Mouse (Mus musculus) left cerebral cortex, adult 8-10 months (tissue): ENCODE data around the gene Hmgb1. TPM values are rescaled to one million over a fixed set of nuclear protein-coding genes. Genes with fewer than 3 reads are reported as not detected.
A peak's percentile ranks its signal among the peaks of the same experiment; 100 is the strongest.

Experiments
- DNase-seq, 2 experiments: peaks; one replicate each; pipeline ENCODE4 v3.0.0; 2022; ENCODE audit warnings: low spot score in 2 of 2
- total RNA-seq, 4 experiments: library from RNA; stranded (reverse); gene quantifications; 2 replicates each; pipeline ENCODE4 v1.2.4; 2022

Hmgb1 gene
- total RNA-seq, 4 experiments from 2014 or later: 120 to 137 (median 132) TPM

DNA sequence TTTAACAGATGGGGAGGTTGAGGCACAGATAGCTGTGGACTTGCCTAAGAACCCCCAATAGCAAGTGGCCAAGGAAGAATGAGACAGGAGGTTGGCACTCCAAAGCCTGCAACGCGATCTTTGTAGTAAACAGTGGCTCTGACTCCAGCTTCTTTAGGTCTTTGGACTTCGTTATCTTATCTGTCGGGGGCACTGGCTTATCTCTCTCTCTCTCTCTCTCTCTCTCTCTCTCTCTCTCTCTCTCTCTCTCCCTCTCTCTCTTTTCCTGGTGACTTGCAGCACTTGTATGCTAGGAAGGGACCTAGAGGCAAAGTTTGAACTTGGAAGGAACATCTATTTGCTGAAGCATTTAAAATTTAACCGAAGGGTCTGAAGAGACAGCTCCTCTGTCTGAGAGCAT lies 155.9 kb downstream of the Hmgb1 start:
- DNase-seq: no peak

DNA sequence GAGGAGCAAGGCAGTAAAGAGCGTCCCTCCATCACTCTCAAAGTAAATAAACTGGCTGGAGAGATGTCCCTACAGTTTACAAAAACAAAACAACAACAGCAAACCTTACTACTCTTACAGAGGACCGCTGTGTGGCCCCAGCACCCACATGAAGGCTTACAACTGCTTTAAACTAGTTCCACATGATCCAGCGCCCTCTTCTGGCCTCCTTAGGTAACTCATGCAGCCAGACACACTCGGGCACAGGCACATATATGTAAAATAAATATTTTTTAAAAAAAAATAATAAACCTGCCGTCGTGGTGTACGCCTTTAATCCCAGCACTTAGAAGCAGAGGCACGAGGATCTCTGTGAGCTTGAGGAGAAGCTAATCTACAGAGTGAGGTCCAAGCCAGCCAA lies 156.9 kb downstream of the Hmgb1 start:
- DNase-seq: no peak

DNA sequence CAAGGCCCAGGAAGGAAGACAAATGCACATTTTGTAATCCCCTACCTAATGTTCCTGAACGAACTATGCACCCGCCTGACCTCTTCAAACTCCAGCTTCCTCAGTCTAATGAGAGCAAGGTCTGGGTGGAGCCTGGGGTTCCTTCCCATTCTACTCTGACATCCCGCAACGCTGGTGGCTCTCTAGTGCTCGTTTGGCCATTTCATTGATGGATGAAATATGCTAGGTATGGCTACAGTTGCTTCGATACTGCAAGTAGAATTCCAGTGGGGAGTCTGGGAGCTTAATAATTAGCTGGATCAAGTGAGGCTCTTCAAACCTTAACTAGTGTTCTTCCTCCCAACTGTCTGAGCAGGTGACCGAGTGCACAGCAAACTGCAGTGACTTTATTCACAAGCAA lies 163.2 kb downstream of the Hmgb1 start:
- no peak for DNase-seq

DNA sequence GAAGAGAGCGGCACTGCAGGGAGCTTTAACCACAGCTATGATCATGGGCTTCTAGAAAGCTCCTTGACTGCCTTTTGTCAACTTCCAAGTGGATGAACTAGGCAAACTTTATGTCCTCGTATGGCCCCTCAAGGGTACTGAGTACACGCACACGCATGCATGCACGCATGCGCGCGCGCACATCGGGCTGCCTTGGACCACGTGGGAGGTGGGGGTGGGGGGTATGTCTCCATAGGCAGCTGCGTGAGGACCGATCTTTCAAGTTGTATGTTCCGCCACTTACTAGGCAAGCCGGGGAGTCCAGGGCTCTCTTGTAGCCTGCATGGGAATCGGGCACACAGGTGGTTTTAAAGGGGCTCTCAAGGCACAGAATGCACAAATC lies 163.6 kb downstream of the Hmgb1 start:
- no peak for DNase-seq

DNA sequence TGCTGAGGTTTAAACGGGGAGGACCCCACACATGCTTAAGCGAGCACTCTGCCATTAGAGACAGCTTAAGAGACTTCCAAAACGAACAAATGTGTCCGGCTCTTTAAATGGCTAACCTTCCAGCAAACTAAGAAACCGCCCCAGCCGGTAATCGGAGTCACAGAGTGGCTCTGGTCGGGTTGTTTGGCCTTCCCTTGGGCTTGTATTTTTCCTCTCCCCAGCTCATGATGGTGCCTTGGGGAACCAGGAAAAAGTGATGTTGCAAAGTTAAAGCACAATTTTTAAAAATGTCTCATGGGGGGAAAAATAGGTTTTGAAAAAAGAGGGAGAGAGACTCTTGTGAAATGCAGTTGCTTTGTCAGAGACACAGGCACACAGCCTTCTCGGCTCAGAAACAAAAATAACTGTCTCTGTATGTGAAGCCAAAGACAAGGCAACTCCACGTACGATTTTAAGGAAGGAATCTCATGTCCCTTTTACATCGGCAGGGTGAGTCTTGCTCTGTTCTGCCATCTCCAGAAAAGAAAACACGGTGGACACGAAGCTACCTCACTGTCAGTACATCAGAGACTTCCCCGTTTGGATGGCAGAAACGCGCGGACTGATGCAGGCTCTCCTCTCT lies 164.1 kb downstream of the Hmgb1 start:
- no peak for DNase-seq

DNA sequence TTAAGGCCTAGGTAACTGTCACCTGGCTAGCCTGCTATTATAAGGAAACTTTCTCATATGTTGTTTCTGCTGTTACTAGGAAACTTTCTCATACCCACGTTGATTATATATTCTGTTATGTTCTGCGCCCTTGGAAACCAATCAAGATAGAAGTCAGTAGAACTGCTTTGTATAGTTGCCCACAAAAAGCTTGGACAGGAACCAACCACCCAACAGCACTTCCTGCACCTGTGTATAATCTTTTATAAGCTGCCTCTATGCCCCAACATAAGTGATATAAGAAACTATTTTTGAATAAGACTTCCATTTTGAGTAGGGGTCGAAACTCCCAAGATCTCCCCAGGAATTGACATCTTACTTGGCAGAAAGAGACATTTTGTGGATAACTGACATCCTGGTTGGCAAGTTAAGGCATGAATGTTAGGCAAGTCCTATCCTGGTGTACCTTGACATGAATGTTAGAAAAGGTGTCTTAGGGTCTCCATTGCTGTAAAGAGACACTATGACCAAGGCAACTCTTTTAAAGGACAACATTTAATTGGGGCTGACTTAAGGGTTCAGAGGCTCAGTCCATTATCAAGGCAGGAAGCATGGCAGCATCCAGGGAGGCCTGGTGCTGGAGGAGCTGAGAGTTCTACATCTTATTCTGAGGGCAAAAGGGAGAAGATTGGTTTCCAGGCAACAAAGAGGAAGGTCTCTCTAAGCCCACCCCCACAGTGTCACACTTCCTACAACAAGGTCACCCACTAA lies 166.4 kb downstream of the Hmgb1 start:
- DNase-seq: no peak

DNA sequence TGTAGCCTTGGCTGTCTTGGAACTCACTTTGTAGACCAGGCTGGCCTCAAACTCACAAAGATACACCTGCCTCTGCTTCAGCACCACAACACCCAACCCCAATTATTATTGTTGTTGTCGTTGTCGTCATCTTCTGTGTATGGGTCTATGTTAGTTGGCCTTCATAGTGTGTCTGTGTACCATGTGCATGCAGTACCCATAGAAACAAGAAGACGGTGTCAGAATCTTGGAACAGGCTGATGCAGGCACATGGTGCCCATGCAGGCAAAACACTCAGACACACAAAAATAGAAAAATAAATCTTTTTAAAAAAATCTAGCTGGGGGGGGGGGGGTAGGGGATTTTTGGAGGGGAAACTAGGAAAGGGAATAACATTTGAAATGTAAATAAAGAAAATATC lies 167.1 kb downstream of the Hmgb1 start:
- no peak for DNase-seq

DNA sequence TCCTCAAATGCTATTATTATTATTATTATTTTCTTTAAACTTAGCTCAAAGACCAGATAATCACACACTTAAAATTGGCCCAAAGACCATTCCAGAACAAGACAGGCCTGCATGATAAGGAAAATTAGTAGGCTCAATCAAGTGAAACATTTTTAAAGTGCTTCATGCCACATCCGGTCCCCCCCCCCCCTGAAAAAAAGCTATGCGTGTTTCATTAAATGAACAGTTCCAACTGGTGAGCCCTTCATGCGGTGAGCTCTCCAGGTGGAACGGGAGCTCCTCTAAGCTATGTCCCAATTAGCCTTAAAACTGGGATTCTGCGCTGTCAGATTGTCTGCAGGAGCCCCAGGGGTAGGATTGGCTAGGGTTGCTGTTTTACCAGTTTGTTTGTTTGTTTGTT lies 168.0 kb downstream of the Hmgb1 start:
- no peak for DNase-seq

DNA sequence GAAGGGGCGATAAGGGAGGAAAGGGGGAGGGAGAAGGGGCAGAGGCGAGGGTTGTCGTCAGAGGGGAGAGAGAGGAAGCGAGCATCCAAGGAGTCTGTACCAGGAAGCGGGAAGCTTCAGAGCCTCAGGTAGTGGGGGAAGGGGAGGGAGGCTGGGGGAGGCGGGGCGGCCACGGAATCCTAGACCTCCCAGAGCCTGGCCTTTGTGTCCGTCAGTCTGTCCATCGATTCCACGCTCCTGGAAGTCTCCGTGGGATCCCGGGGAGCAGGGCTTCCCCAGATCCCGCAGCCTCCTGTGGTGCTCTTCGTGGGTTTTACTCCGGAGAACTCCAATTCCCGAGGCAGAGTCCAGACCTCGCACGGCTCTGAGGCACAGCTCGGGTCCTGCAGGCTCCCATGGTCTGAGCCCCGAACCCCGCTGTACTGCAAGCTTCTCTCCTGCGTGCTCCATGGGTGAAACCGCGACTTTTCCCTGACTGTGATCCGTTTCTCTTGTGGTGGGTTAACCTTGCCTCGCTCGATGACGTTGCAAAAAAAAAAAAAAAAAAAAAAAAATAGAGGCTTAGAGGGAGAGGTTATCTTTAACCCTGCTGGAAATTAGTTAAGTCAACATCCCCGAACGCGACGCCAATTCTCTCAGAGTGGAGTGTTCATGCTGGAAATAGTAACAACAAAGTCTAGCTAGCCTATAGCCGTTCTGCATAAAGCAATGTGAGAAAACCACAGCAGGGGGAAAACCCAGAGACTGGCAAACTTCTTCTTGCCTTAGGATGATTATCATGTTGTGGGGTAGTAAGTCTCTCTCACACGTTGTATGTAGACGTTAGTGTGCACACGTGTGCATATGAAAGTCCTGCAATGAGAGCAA lies 168.7 kb downstream of the Hmgb1 start:
- no peak for DNase-seq

DNA sequence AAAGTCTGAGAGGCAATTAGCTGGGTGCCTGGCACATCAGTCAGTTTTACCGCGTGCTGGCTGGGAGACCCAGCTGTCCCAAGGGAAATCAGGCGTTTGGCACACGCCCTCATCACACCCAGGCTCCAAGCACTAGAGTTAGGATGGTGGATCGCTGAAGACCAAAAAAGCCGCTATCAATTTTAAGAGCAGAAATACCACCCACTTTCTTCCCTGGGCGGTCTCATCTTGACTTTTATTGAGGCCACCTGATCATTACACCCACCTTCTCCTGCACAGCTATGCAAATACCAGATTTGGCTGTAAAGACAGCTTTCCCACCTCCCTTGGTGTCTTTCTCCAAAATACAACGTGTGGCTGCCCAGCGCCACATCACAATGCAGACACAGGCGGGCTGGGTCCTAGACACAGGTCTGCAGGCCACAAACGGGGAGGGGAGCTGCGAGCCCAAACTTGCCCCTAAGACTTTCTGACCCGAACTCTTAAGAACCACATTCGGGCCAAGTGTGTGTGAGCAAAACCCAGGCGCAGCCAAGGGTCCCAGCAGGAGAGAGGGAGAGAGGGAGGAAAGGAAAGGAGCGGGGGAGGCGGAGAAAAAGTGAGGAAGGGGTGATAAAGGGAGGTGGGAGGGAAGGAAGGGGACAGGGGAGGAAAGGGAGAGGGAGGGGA lies 169.6 kb downstream of the Hmgb1 start:
- DNase-seq: peak in 1 of 2 experiments; percentile 49

DNA sequence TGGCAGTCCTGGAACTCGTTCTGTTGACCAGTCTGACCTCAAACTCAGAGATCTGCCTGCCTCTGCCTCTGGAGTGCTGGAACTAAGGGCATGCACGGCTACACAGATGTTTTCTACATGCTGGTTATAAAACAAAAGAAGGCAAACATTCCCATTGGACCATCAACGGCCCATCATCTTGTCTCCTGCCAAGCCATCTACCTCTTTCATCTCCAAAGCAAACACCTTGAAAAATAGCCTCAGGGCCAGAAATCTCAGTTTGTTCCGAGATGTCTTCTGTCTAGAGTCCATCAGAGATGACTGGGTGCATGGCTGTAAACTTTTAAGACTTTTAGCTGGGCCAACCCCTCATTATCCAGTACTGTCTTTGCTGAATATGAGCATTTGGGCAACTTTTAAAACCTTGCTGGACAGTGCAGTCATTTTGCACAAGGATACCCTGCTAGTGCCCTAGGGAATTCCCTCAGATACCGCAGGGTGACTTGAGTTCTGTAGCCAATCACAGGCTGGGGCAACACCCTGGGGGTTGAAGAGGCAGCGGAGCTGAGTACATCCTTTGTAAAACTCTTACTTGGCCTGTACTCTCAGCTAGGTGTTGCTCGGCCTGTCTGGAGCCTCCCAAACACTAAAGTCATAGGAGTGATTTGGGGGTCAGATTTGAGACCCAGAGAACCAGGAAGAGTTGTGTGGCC lies 170.3 kb downstream of the Hmgb1 start:
- no peak for DNase-seq

DNA sequence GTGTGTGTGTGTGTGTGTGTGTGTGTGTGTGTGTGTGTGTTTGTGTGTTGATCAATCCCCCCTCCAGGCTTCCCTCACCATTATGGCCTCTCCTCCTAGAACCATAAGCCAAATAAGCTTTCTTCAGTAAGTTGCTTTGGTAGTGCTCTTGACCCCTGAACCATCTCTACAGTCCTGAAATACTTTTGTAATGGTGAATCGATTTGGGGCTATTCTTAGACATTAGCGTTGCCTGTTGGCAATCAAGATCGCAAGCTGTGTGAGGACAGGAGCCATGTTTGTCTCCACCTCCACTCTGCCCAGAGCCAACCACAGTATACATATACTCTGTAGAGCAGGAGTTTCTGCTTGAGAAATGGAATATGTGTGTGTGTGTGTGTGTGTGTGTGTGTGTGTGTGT lies 175.2 kb downstream of the Hmgb1 start:
- no peak for DNase-seq

DNA sequence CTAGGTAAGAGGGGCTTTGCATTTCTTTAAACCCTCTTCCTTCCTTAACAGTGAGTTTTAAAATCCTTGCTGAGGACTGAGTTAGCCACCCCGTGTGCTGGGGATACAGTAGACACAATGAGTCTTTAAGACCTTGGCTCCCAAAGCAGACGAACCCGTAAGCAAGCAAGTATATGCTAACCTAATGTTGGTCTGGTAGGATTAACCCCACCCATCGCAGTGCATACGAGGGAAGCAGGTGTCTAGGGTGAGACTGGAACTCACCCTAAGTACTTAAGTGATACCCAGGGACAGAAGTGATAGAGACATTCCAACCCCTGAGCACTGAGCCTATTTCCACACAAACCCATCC lies 177.0 kb downstream of the Hmgb1 start:
- DNase-seq: no peak

DNA sequence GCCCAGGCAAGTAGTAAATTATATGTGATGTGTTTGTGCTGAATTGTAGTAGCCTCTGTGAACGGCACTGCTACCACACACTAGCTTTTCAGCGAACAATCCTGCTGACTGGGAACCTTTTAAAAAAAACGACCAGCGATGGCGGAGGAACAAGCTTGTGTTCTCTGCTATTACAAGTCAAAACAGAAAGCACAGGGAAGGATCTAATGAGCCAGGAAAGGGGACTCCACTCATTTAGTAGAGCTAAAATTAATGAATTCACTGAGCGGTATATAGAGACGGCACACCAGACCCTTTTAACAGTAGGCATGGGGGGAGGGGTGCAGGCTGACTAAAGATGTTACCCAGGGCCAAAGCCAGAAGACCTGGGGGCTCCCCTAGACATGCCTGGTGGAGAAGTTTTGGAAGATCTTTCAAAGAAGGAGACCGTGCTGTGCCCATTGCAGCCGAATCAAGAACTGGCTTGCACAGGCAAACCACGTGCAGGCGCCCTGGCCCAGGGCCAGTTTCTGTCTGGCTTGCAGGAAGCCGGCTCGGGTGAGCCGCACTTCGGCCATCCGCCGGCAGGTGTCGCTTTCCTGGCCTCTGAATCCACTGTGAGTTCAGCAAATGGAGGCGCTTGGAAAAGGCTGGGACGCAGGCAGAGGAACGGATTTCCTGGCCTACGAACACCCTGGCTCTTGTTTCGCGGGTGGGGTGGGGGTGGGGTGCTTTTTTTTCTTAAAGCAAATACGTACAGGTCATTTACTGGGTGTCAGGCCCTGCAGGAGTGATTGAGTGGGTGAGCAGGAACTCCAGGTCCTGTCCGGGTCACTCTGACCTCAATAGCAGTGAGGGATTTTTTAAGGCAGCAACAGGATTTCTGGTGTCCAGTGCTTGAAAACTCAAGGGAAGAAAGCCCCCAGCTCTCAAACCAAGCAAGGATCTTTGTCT lies 177.7 kb downstream of the Hmgb1 start:
- DNase-seq: peak; percentile 98 to 100

DNA sequence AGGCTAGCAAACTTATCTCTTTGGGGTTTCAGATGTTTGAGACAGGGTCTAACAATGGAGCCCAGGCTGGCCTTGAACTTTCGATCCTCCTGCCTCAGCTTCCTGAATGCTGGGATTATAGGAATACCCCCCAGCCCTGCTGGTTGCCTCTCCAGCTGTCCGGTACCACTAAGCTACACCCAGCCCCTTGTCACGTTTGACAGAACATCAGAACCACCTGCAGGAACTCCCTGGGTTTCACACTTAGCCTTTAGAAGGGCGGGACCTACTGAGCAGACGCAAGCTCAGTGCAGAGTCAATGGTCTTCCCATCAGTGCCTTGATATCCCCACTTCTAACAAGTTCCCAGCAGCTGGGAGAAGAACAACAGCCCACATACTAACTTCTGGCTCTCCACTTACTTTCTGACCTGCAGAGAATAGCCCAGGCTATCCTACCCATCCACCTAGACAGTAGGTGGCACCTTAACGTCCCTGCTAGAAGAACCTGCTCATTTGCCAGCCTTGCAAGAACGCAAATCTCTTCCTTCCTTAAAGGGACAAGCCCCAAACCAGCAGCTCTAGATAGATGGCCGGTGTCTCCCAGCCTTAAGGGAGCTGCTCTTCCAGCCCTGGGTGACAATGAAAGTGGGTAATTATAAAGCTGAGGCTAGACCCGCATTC lies 178.5 kb downstream of the Hmgb1 start:
- DNase-seq: no peak

DNA sequence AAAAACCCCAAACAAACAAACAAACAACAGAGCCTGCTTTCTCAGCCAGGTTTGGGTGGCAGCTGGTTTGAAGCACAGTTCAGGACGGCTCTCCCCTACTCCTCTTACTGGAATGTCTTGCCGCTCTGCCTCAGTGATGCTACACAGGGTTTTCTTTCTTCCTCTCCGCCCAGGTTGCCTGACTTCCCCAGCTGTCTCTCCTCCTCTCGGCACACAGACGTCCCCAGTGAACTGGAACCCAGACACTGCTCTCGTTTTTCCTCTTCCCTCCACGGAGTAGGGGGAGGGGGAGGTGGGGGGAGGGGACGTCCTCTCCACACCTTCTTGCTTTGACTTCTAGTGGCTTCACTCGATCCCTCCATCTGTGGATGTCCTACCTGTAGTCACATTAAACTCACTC lies 179.2 kb downstream of the Hmgb1 start:
- DNase-seq: no peak

DNA sequence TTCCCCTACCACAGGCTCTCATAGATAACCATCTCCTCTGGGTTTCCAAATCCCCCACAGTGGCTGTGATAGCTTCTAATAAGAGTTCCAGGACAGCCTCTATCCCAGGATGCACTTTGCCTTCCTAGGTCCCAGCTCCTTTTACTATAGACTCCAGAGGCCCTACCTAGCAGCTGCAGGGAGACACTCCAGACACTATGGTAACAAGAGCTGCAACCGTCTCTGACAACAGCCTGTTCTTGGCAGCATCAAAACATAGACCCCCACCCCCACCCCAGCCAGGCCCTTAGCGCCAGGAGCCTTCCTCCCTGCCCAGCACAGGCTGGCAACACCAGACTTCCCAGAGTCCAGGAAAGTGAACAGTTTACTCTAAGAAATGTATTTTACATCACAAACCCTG lies 181.2 kb downstream of the Hmgb1 start:
- DNase-seq: no peak

DNA sequence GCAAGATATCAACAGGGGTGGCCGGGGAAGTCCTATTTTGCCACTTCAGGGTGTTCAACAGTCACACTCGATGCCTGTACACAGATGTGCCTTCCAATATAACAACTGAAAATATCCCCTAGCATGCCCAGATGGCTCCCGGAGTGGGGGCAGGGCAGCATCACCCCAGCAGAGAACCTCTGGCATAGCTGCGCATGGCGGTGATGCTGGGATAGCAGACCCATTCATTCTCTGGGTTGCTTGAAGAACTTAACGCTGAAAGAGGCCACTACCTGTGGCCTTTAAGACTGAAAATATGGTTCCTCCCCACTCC lies 181.5 kb downstream of the Hmgb1 start:
- no peak for DNase-seq

DNA sequence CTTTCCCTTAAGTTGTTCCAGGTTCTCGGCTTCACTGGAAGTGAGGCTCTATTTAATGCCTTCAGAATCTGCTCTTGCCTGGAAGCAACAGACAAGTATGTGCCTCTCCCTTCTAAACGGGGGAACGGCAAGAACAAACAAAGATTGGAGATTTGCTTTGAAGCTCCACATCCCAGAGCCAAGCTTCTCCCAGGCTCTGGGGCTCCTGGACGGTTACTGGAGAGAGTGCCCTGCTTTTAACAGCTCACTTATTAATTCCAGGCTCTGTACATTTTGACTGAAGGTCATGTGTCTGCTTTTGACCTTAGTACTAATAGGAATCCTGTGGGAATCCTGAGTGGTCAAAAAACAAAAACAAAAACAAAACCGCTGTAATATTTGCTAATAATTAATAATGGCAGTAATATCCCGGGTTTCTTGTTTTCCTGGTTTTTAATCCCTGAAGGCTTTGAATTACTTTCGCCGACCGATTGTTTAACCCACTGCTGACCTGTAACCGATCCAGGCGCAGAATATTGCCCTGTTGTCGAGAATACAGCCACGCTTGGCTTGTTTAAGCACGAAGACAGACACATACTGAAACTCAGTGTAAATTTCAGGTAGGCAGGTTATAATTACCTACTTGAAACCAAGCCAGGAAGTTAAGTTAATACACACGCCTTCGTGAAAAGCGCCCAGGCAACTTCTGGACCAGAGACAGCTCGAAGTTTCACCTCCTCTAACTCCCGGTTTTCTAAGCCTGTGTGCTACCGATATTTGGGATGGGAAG lies 182.1 kb downstream of the Hmgb1 start:
- DNase-seq: no peak
